Mouse (Mus musculus): Measurements from ENCODE around the gene Rcsd1. TPM values are rescaled to one million over a fixed set of nuclear protein-coding genes. Genes with fewer than 3 reads are reported as not detected.

The Rcsd1 gene
- polyA plus RNA-seq, 1 experiment, result 40.9 TPM

DNA sequence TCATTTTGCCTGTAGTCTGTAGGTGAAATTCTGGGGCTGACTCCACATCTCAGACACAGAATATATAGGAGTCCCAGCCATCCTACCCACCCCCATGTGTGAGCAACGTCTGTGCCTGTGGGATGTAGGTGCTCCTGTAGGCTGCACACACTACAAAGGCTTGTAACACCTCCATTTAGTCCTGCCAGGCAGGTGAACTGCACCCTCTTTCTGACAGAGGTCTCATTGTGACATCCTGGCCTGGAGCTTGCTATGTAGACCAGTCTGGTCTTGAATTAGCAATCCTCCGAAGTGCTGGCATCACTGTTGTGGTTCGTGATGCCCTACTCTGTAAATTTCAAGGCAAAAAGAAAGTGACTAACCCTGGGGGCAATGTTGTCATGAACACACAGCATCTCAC, 48.4 kb downstream of the Rcsd1 start:
- 65% methylated on average over 3 of the region's 3 CpGs for WGBS
- H3K4me1 ChIP-seq (ENCODE audit: control insufficient read depth, insufficient read depth, low read length), result 0 out of 2 replicates have a peak, but pooled peaks cover 2% of the 10 kb centered on the region
- TF ChIP-seq CTCF (IDR thresholded peaks at IDR 0.05; ENCODE audit: insufficient read depth, low read length), result no peak
- no peak for TF ChIP-seq POLR2A (IDR thresholded peaks at IDR 0.05; ENCODE audit: borderline replicate concordance, extremely low read depth, low read depth, low read length)
- H3K4me3 ChIP-seq (replicated peaks; ENCODE audit: extremely low read depth, low read depth, low read length), result no peak overlapping the region
- no peak for DNase-seq

DNA sequence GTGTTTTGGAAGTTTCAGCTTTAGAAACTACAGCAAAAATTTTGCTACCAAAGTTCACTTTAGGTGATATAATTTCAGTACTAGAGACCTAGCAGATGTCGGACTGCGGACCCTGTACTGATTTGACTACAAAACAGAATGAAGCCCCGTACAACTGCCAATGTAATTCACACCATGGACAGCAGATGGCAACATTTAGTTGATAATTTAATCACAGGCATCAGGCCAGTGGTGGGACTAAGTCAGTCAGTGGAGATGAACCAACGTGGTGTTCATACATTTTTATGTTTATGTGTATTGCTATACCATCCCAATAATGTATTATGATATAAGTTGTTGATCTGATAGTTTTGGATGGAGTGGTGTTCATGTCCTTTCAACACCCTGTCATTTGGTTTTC, 48.8 kb downstream of the Rcsd1 start:
- no peak overlapping the region for H3K4me3 ChIP-seq (replicated peaks; ENCODE audit: extremely low read depth, low read depth, low read length)
- 0 out of 2 replicates have a peak, but pooled peaks cover 2% of the 10 kb centered on the region for H3K4me1 ChIP-seq (ENCODE audit: control insufficient read depth, insufficient read depth, low read length)
- 27% methylated on average over 4 of the region's 4 CpGs for WGBS
- peak; percentile 34 for DNase-seq
- TF ChIP-seq CTCF (IDR thresholded peaks at IDR 0.05; ENCODE audit: insufficient read depth, low read length) (no peak), POLR2A (IDR thresholded peaks at IDR 0.05; ENCODE audit: borderline replicate concordance, extremely low read depth, low read depth, low read length) (no peak)

DNA sequence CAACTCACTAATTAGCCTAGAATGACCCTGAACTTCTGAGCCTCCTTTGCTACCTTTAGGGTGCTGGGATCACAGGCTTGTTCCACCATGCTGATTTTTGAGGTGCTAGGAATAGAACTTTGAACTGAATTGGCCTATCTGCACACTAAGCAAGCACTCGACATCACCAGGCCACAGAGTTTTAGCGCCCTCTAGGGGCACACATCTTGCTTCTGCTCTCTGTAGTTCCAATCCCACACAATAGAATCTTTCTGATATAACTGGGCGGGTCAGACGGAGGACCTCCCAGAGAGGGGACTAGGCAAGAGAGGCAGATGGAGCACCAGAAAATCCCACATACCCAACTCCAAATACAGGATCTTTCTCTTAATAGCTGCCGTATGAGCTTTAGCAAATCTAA, 51.0 kb downstream of the Rcsd1 start:
- DNase-seq, result peak; percentile 67
- WGBS, result 41% methylated on average over 5 of the region's 5 CpGs
- TF ChIP-seq POLR2A (IDR thresholded peaks at IDR 0.05; ENCODE audit: borderline replicate concordance, extremely low read depth, low read depth, low read length) (no peak), CTCF (IDR thresholded peaks at IDR 0.05; ENCODE audit: insufficient read depth, low read length) (peak; percentile 91)
- H3K4me3 ChIP-seq (replicated peaks; ENCODE audit: extremely low read depth, low read depth, low read length), result no peak overlapping the region
- H3K4me1 ChIP-seq (ENCODE audit: control insufficient read depth, insufficient read depth, low read length), result peaks cover 3% of the 10 kb centered on the region; the same call in 1 of the 2 replicates

DNA sequence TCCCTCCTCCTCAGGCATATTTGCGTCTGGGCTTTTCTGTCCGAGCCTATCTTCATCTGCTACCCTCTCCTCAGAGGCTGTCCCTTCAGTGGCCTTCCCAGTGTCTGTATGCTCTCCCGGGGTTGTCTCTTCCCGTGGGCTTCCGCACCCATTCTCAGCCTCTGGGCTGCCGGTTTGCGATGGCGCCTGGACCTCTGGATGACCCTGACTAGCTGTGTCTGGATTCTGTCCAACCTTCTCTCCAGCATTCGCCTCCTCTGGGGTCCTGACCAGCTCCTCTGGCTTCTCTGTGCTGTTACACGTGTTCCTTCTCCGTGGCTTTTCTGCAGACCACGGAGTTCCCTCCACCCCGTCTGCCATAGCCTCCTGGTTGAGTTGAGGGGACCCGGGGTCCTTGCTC, 54.1 kb downstream of the Rcsd1 start:
- no peak for DNase-seq
- WGBS, result 68% methylated on average over 14 of the region's 14 CpGs
- Histone ChIP-seq H3K4me3 (replicated peaks; ENCODE audit: extremely low read depth, low read depth, low read length) (no peak overlapping the region), H3K4me1 (ENCODE audit: control insufficient read depth, insufficient read depth, low read length) (peaks cover 3% of the 10 kb centered on the region; the same call in 1 of the 2 replicates)
- no peak for TF ChIP-seq POLR2A (IDR thresholded peaks at IDR 0.05; ENCODE audit: borderline replicate concordance, extremely low read depth, low read depth, low read length)
- no peak for TF ChIP-seq CTCF (IDR thresholded peaks at IDR 0.05; ENCODE audit: insufficient read depth, low read length)

DNA sequence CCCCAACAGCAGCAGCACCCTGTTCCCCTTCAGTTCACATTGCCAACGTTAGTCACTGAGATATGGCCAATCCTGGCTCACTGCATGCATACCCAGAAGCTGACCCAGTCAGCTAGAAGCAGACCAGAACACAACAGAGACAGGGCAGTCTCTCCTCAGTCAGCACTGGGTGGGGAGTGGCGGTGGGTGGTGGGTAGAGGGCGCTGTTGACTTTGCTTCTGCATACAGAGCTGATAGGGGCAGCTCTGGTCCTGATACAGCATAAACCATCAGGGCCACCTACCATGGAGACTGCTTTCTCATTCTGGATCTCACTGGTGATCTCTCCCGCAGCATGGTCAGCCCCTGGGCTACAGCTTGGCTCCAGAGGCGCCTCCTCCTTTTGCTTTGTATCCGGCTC, 54.5 kb downstream of the Rcsd1 start:
- 74% methylated on average over 6 of the region's 6 CpGs for WGBS
- peaks cover 3% of the 10 kb centered on the region; the same call in 1 of the 2 replicates for H3K4me1 ChIP-seq (ENCODE audit: control insufficient read depth, insufficient read depth, low read length)
- TF ChIP-seq CTCF (IDR thresholded peaks at IDR 0.05; ENCODE audit: insufficient read depth, low read length) (peak; percentile 29), POLR2A (IDR thresholded peaks at IDR 0.05; ENCODE audit: borderline replicate concordance, extremely low read depth, low read depth, low read length) (no peak)
- DNase-seq, result no peak
- H3K4me3 ChIP-seq (replicated peaks; ENCODE audit: extremely low read depth, low read depth, low read length), result no peak overlapping the region

DNA sequence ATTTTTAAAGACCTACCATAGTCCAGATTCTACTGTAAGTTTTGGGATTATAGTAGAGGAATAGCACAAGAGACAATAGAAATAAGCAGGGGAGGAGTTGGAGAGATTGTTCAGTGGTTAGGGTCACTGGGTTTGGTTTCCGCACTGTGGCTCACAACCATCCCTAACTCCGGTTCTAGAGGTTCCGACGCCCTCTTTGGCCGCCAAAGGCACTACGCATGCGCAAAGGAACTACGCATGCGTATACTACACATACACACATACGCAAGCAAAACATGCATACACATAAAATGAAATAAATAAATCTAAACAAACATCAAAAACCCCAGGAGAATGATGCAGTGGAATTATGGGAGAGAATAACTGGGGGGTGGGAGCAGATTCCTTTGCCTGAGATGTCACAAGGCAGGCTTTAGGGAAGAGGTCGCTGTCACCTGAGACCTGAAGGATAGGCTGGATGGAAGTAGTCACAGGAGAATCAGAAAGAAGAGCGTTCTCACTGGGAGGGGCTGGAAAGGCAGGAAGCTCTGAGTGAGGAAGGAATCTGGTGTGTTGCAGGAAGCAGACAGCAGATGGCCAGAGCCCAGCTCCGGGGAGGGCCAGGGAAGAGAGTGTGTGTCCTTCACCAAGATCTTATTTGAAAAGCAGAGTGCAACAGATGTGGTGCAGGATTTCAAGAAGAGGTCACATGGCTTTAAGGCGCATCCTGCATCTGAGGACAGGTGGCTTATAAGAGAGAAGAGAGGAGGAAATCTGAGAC, 56.3 kb downstream of the Rcsd1 start:
- TF ChIP-seq CTCF (IDR thresholded peaks at IDR 0.05; ENCODE audit: insufficient read depth, low read length), result no peak
- TF ChIP-seq POLR2A (IDR thresholded peaks at IDR 0.05; ENCODE audit: borderline replicate concordance, extremely low read depth, low read depth, low read length), result no peak
- peaks cover 3% of the 10 kb centered on the region; the same call in 1 of the 2 replicates for H3K4me1 ChIP-seq (ENCODE audit: control insufficient read depth, insufficient read depth, low read length)
- WGBS, result 76% methylated on average over 14 of the region's 14 CpGs
- no peak for DNase-seq
- no peak overlapping the region for H3K4me3 ChIP-seq (replicated peaks; ENCODE audit: extremely low read depth, low read depth, low read length)

DNA sequence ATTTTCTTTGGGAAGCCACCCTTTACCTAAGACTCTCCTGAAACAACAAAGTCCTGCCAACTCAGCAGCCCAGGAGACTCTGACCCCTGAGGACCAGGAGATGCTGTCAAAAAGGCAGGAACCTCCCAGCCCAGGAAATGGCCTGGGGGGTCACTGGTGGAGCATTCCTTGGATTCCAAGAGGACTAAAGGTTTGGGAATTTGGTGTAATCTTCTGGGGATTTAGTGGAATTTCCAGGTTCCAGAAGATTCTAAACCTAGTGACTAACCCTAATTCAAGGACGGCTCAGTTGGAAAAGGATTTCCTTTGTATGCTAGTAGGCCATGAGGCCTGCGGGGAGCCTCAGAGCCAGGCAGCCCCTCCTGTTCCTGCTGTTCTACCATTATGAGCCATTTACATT, 57.0 kb downstream of the Rcsd1 start:
- DNase-seq, result no peak
- H3K4me3 ChIP-seq (replicated peaks; ENCODE audit: extremely low read depth, low read depth, low read length), result no peak overlapping the region
- TF ChIP-seq POLR2A (IDR thresholded peaks at IDR 0.05; ENCODE audit: borderline replicate concordance, extremely low read depth, low read depth, low read length) (no peak), CTCF (IDR thresholded peaks at IDR 0.05; ENCODE audit: insufficient read depth, low read length) (no peak)
- H3K4me1 ChIP-seq (ENCODE audit: control insufficient read depth, insufficient read depth, low read length), result peaks cover 3% of the 10 kb centered on the region; the same call in 1 of the 2 replicates
- WGBS, result 50% methylated on average over 2 of the region's 2 CpGs

DNA sequence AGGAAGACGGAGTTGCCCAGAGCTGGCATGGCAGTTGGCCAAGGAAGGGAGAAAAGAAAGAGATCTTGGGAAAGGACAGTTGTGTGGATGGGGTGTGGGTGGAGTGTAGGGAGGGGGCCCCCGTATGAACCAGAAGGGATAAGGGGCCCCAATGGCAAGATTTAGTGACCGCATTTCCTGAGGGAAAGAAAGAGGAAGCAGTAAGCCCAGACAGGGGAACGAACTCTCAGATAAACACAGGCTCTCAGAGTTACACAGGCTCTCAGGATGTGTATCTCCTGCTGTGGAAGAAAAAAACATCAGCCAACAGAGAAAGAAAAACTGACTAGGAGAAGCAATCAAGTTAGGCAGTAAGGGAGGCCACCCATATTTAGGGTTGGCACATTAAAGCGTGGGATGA, 58.4 kb downstream of the Rcsd1 start:
- no peak for TF ChIP-seq CTCF (IDR thresholded peaks at IDR 0.05; ENCODE audit: insufficient read depth, low read length)
- no peak for TF ChIP-seq POLR2A (IDR thresholded peaks at IDR 0.05; ENCODE audit: borderline replicate concordance, extremely low read depth, low read depth, low read length)
- H3K4me1 ChIP-seq (ENCODE audit: control insufficient read depth, insufficient read depth, low read length), result peaks cover 3% of the 10 kb centered on the region; the same call in 1 of the 2 replicates
- 38% methylated on average over 5 of the region's 5 CpGs for WGBS
- H3K4me3 ChIP-seq (replicated peaks; ENCODE audit: extremely low read depth, low read depth, low read length), result no peak overlapping the region
- no peak for DNase-seq

DNA sequence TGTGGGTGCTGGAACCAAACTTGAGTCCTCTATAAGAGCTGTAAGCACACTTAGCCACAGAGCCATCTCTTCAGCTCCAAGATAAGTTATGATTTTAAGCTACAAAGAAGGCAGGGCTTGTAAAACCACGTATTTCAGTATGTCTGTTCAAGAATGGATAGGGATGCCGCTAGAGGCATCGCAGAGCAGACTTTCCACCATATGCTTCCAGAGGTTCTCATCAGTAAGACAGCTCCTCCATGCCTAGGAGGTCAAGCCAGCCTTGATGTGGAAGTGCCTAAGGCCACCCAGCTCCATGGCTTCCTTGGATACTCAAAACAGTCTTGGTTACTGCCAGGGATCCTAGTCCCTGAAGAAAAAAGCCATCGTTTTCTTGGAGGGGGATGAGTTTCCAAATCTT, 64.5 kb downstream of the Rcsd1 start:
- TF ChIP-seq CTCF (IDR thresholded peaks at IDR 0.05; ENCODE audit: insufficient read depth, low read length) (no peak), POLR2A (IDR thresholded peaks at IDR 0.05; ENCODE audit: borderline replicate concordance, extremely low read depth, low read depth, low read length) (no peak)
- Histone ChIP-seq H3K4me3 (replicated peaks; ENCODE audit: extremely low read depth, low read depth, low read length) (no peak overlapping the region), H3K4me1 (ENCODE audit: control insufficient read depth, insufficient read depth, low read length) (no peaks in the 10 kb centered on the region)
- 66% methylated on average over 4 of the region's 4 CpGs for WGBS
- no peak for DNase-seq

DNA sequence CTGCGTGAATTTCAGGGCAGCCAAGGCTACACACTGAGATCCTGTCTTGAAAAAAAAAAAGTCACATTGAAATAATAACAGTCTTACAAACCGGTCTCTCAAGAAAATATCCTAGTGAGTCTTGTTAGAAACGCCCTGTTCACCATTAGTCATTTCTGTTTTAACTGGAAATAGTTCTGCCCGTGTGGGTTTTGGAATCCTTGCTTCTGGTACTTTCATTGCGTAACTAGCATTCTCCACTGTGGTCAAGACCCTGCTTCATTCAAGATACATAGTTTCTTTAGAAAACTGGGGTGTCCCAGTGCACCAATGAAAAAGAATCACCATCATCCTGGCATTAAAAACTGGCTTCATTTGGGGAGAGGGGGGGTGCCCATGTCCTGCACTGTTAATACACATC, 65.8 kb downstream of the Rcsd1 start:
- Histone ChIP-seq H3K4me1 (ENCODE audit: control insufficient read depth, insufficient read depth, low read length) (no peaks in the 10 kb centered on the region), H3K4me3 (replicated peaks; ENCODE audit: extremely low read depth, low read depth, low read length) (no peak overlapping the region)
- 43% methylated on average over 5 of the region's 5 CpGs for WGBS
- DNase-seq, result no peak
- TF ChIP-seq CTCF (IDR thresholded peaks at IDR 0.05; ENCODE audit: insufficient read depth, low read length), result no peak
- no peak for TF ChIP-seq POLR2A (IDR thresholded peaks at IDR 0.05; ENCODE audit: borderline replicate concordance, extremely low read depth, low read depth, low read length)

Data from lung, adult 2 months (tissue).